Mouse (Mus musculus) C2C12 (cell line): Measurements from ENCODE around the gene Eral1. TPM values are rescaled to one million over a fixed set of nuclear protein-coding genes. Genes with fewer than 3 reads are reported as not detected.
A peak's percentile ranks its signal among the peaks of the same experiment; 100 is the strongest.

ENCODE experiments used
- H3K27me3 ChIP-seq: one replicate; pipeline ENCODE4 v1.6.1; 2011; ENCODE audit not compliant: control insufficient read depth, insufficient read depth, insufficient read length
- H3K36me3 ChIP-seq: one replicate; pipeline ENCODE4 v1.6.1; 2011; ENCODE audit not compliant: control insufficient read depth, insufficient read depth
- H3K4me3 ChIP-seq: one replicate; pipeline ENCODE4 v1.5.1; 2011; ENCODE audit warnings: mild to moderate bottlenecking, control low read depth; ENCODE audit not compliant: poor library complexity, insufficient read depth, severe bottlenecking
- H3K79me2 ChIP-seq: one replicate; pipeline ENCODE4 v1.6.1; 2011; ENCODE audit not compliant: control insufficient read depth, insufficient read depth
- H3K79me3 ChIP-seq: one replicate; pipeline ENCODE4 v1.6.1; 2011; ENCODE audit warnings: low read depth, control low read depth
- H3ac ChIP-seq: one replicate; pipeline ENCODE3; 2011; ENCODE audit warnings: low read depth; ENCODE audit not compliant: control insufficient read depth, insufficient read length
- CEBPB ChIP-seq: IDR thresholded peaks from one replicate; pipeline ENCODE4 v1.6.1; 2011; ENCODE audit warnings: low read depth, mild to moderate bottlenecking, control low read depth, moderate library complexity
- CTCF ChIP-seq: IDR thresholded peaks from one replicate; pipeline ENCODE4 v1.5.1; 2011; ENCODE audit not compliant: control insufficient read depth, insufficient read depth, insufficient read length
- FOSL1 ChIP-seq: IDR thresholded peaks from one replicate; pipeline ENCODE4 v1.8.0; 2011; ENCODE audit warnings: mild to moderate bottlenecking, low read length; ENCODE audit not compliant: poor library complexity, insufficient read depth, severe bottlenecking
- MAX ChIP-seq: IDR thresholded peaks from one replicate; pipeline ENCODE4 v1.6.1; 2011; ENCODE audit warnings: mild to moderate bottlenecking, control low read depth
- MYOD1 ChIP-seq: IDR thresholded peaks from one replicate; pipeline ENCODE4 v1.6.1; 2011; ENCODE audit warnings: low read depth; ENCODE audit not compliant: control insufficient read depth, insufficient read length
- MYOG ChIP-seq: IDR thresholded peaks from one replicate; pipeline ENCODE4 v1.6.1; 2011; ENCODE audit not compliant: control insufficient read depth, insufficient read length; ENCODE audit errors: extremely low read depth
- USF1 ChIP-seq: IDR thresholded peaks from one replicate; pipeline ENCODE4 v1.6.1; 2011; ENCODE audit warnings: low read depth, mild to moderate bottlenecking, control low read depth, moderate library complexity
- polyA plus RNA-seq: library from polyadenylated mRNA; unstranded; fragments of >200 nt; fragmentation: generic; extraction: Trizol; gene quantifications from one replicate; pipeline ENCODE4 v1.2.1, GENCODE M21; 2012; ENCODE audit warnings: missing spikeins

The Eral1 gene
- polyA plus RNA-seq, 1 experiment, result 21.5 TPM

DNA sequence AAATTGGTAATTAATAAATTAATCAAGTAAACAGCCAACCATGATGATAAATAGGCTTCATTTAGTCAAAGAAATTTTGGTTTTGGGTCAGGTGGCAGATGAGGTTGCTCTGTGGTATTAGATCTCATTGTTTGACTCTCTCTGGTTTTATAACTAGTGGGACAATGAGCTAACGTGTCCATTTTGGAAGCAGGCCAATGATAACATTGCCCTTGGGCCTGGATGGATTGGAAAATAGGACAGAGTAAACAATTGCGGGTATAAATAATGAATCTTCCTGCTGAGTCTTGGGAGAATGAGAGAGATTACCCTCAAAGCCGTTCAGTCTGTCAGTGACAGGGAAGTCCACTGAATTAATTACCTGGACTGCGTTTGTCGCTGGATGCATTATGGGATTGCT lies 41.0 kb upstream of the Eral1 start:
- no peak for TF ChIP-seq FOSL1
- Histone ChIP-seq H3ac (no peak overlapping the region), H3K79me2 (peaks cover 100% of the 10 kb centered on the region), H3K36me3 (no peaks in the 10 kb centered on the region), H3K27me3 (no peaks in the 10 kb centered on the region), H3K79me3 (peaks cover 92% of the 10 kb centered on the region), H3K4me3 (no peak overlapping the region)

DNA sequence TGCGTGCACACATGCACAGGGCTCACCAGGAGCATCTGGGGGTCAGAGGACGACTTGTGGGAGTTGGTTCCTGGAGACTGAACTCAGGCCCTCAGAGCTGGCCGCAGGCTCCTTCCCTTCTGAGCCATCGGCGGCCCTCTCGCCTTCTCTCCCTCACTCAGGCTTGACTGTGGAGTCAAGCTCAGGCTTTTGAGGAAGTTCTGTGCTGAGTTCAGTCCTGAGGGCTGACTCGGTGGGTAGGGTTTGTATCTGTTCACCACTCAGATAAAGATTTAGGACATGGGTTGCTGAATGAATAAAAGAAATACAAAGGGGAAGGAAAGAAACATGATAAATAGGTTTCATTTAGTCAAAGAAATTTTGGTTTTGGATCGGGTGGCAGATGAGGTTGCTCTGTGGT lies 39.7 kb upstream of the Eral1 start:
- Histone ChIP-seq H3K36me3 (no peaks in the 10 kb centered on the region), H3K79me3 (peaks cover 89% of the 10 kb centered on the region), H3K79me2 (peaks cover 98% of the 10 kb centered on the region), H3K27me3 (no peaks in the 10 kb centered on the region), H3ac (no peak overlapping the region), H3K4me3 (no peak overlapping the region)
- no peak for TF ChIP-seq MYOD1
- TF ChIP-seq MYOG, result no peak
- no peak for TF ChIP-seq CTCF
- no peak for TF ChIP-seq FOSL1
- no peak for TF ChIP-seq CEBPB
- TF ChIP-seq MAX, result no peak
- TF ChIP-seq USF1, result no peak

DNA sequence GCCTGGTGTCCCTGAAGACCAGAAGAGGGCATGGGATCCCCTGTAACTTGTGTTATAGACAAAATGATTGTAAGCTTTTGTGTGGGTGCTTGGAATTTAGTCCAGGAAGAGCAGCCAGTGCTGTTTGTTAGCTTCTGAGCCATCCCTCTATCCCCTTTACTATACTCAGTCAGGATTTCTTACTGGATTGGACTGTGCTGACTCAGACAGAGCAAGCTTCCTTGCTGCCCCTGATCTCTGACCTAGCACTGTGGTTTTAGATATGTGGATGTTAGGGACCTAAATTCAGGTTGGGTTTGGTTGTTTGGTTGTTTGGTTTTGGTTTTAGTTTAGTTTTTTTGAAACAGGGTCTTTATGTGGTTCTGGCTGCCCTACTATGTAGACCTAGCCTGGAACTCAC lies 38.3 kb upstream of the Eral1 start:
- H3K79me3 ChIP-seq, result peaks cover 91% of the 10 kb centered on the region
- no peaks in the 10 kb centered on the region for H3K36me3 ChIP-seq
- no peak for TF ChIP-seq MYOG
- TF ChIP-seq MYOD1, result no peak
- TF ChIP-seq CTCF, result no peak
- no peak for TF ChIP-seq CEBPB
- no peak for TF ChIP-seq MAX
- no peak for TF ChIP-seq FOSL1
- no peak for TF ChIP-seq USF1
- H3K4me3 ChIP-seq, result no peak overlapping the region
- H3K27me3 ChIP-seq, result no peaks in the 10 kb centered on the region
- H3K79me2 ChIP-seq, result peaks cover 98% of the 10 kb centered on the region
- H3ac ChIP-seq, result no peak overlapping the region

DNA sequence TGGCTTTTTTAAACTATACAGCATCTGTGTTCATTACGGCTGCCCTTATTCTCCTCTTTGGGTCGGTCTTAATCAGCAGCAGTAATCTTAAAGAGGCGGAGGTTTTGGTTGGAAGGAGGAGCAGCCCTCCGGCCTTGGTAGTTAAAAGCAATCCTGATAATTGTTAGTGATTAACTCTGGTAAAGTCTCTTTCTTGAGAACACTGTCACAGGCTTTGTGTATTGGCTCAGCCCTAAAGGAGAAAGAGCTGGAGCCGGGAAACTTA lies 35.9 kb upstream of the Eral1 start:
- Histone ChIP-seq H3K79me3 (peaks cover 84% of the 10 kb centered on the region), H3K27me3 (no peaks in the 10 kb centered on the region), H3K4me3 (peak overlapping the region; percentile 40), H3ac (no peak overlapping the region), H3K36me3 (no peaks in the 10 kb centered on the region), H3K79me2 (peaks cover 98% of the 10 kb centered on the region)
- TF ChIP-seq FOSL1 (no peak), CTCF (no peak), CEBPB (no peak), USF1 (no peak), MYOG (no peak), MYOD1 (no peak), MAX (no peak)

DNA sequence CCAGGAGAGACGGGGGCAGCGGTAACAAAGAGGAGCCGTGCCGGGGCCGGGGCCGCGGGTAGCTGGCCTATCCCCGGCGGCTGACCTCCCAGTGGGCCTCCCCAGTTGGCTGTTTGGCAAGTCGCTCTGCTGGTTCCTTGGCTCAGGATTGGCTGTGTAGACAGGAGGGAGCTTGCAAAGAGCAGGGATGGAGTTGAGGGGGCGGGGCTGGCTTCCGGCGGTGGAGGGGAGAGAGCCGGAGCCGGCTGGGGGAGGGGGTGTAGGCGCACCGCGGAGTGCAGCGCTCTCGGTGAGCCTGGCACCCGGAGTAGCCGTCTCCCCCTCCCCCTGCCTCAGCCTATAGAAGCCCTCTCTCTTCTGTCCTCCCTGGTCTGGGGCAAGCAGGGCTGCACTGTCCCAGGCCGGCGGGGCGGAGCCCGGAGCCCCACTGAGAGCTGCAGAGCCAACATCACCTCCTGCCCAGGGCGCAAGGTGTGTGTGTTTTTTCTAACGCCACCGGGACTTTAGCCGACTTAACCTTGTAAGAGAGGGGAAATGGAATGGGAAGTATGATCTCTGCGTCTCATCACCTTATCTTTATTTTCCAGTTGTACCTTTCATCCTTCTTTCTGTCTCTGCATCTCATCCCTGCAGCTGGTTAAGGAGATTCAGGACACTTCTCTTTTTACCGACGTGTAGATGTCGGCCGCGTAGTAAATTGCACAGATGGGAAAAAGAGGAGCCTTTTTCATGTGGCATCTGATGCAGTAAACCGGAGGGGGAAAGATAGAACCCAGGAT lies 35.4 kb upstream of the Eral1 start:
- no peak for TF ChIP-seq MYOG
- no peak for TF ChIP-seq CTCF
- TF ChIP-seq CEBPB, result no peak
- TF ChIP-seq MYOD1, result no peak
- no peak for TF ChIP-seq FOSL1
- no peak for TF ChIP-seq USF1
- no peak for TF ChIP-seq MAX
- Histone ChIP-seq H3ac (peak overlapping the region; percentile 69), H3K4me3 (peak overlapping the region; percentile 40), H3K27me3 (no peaks in the 10 kb centered on the region), H3K79me3 (peaks cover 82% of the 10 kb centered on the region), H3K36me3 (no peaks in the 10 kb centered on the region), H3K79me2 (peaks cover 98% of the 10 kb centered on the region)

DNA sequence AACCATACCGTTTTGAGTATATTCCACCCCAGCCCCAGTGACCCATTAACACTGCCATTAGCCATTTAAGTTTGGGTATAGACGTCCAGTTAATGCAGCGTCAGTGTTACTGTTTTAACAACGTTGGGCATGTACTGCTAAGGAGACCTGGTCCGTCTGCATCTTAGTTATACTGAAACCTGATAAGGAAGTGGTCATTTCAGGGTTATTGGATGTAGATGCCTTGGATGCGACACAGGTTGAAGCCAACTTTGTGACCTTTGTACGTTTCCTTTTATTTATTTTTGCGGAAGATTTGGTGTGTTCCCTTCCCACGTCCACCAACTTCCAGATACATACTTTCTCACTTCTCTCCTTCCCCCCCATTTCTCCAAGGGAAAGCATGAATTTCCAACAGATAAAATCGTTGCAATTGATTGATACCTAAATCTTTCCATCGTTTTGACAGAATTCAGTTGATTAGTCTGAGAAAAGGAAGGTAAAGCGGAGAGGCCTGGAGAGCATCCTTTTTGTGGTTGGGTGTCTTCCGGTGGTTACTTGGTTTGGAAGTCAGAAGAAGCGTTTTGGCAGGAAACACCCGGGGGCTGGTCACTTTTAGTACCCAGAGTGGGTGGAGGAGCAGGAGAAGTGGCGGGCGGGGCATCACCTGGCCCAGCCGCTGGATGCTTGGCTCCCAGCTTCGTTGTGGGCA lies 34.6 kb upstream of the Eral1 start:
- Histone ChIP-seq H3K79me3 (peaks cover 83% of the 10 kb centered on the region), H3K79me2 (peaks cover 98% of the 10 kb centered on the region), H3K36me3 (no peaks in the 10 kb centered on the region), H3K4me3 (peak overlapping the region; percentile 40), H3ac (peak overlapping the region; percentile 49), H3K27me3 (no peaks in the 10 kb centered on the region)
- TF ChIP-seq CTCF (no peak), FOSL1 (no peak), MAX (no peak), MYOD1 (no peak), MYOG (no peak), CEBPB (no peak)
